In genomic region chr5:120252551-120252950, GRCm38 (mm10) we compare ENCODE assay signal across 8 mouse cellular contexts.
DNase-seq lines count a peak whose midpoint lies in the region; ATAC-seq and TF ChIP-seq lines count a peak whose summit lies in the region.

No protein-coding gene starts in this region.

- H3K4me2 ChIP-seq in forebrain, embryonic 15.5 days (replicated peaks), result no peak overlapping the region

- TF ChIP-seq POLR2A in thymus, adult 2 months (IDR thresholded peaks at IDR 0.05; ENCODE audit: control insufficient read depth, extremely low read depth, insufficient read depth, low read length, poor library complexity), result no peak

- no peak overlapping the region; the same call in 1 of the 2 replicates for H3K4me3 ChIP-seq in forebrain, embryonic 15.5 days
- no peak overlapping the region for H3K4me3 ChIP-seq in thymus, adult 2 months (ENCODE audit: control insufficient read depth, insufficient read depth, low read length)

- H3K27me3 ChIP-seq in forebrain, embryonic 15.5 days, result 0 out of 2 replicates have a peak, but pooled peaks cover 4% of the 10 kb centered on the region
- H3K27me3 ChIP-seq in thymus, adult 2 months (ENCODE audit: control insufficient read depth, insufficient read depth, low read length), result no peaks in the 10 kb centered on the region

- peak; percentile 7 for DNase-seq in CD4-positive, CD25-positive, alpha-beta regulatory T cell, adult 2 months (ENCODE audit: low read depth, low spot score)
- peak; percentile 17 for DNase-seq in adipocyte (ENCODE audit: low spot score)
- DNase-seq in kidney, postnatal 14 days, result peak; percentile 14
- DNase-seq in retina, embryonic 14.5 days (ENCODE audit: low spot score), result peak; percentile 85
- no peak for DNase-seq in thymus, adult 2 months
- no peak for DNase-seq in ovary, postnatal 10 days (ENCODE audit: low spot score)

- WGBS in forebrain, embryonic 15.5 days, result 15% methylated on average over 8 of the region's 8 CpGs
- 31% methylated on average over 8 of the region's 8 CpGs for WGBS in thymus, adult 2 months

- ATAC-seq in CD4-positive, CD25-positive, alpha-beta regulatory T cell, adult 4 months, result no peak
- no peak for ATAC-seq in forebrain, embryonic 15.5 days (replicated peaks)

- TF ChIP-seq CTCF in thymus, adult 2 months (IDR thresholded peaks at IDR 0.05; ENCODE audit: borderline replicate concordance, control insufficient read depth, extremely low read depth, insufficient read depth, low read length, poor library complexity), result no peak

- H3K36me3 ChIP-seq in forebrain, embryonic 15.5 days, result no peaks in the 10 kb centered on the region
- H3K36me3 ChIP-seq in thymus, adult 2 months (ENCODE audit: control insufficient read depth, insufficient read depth, low read length), result no peaks in the 10 kb centered on the region

- H3K27ac ChIP-seq in forebrain, embryonic 15.5 days (replicated peaks), result 0 out of 2 replicates have a peak overlapping the region, but pooled peaks have one; percentile 72
- no peak overlapping the region for H3K27ac ChIP-seq in thymus, adult 2 months (ENCODE audit: control insufficient read depth, insufficient read depth, low read length)

- peaks cover 11% of the 10 kb centered on the region for H3K4me1 ChIP-seq in forebrain, embryonic 15.5 days
- no peaks in the 10 kb centered on the region for H3K4me1 ChIP-seq in thymus, adult 2 months (replicated peaks; ENCODE audit: control insufficient read depth, insufficient read depth, low read length)

- H3K9ac ChIP-seq in forebrain, embryonic 15.5 days (replicated peaks), result no peak overlapping the region

- H3K9me3 ChIP-seq in forebrain, embryonic 15.5 days, result no peaks in the 10 kb centered on the region

Comparison
In these comparisons a context has a peak if more than half of its experiments do, and no peak if none do; other contexts are left out.
1. DNase-seq: peak in CD4-positive, CD25-positive, alpha-beta regulatory T cell, adult 2 months (single experiment), adipocyte (single experiment), kidney, postnatal 14 days (single experiment) and retina, embryonic 14.5 days (single experiment); none in thymus, adult 2 months (single experiment) and ovary, postnatal 10 days (single experiment).